Mouse (Mus musculus) limb, embryonic 11.5 days (tissue): ENCODE data around the gene Hils1. TPM values are rescaled to one million over a fixed set of nuclear protein-coding genes. Genes with fewer than 3 reads are reported as not detected.

Experiments used
- ATAC-seq: fragments of 200-750 bp; cut with Nextera tagmentation; 2 replicates; pipeline ENCODE4 v1.8.0; 2017; ENCODE audit warnings: low read depth; ENCODE audit not compliant: insufficient number of reproducible peaks, low FRiP score, low TSS enrichment
- DNase-seq: peaks from one replicate; pipeline ENCODE4 v3.0.0-alpha.2; 2015; ENCODE audit warnings: low spot score
- H3K27ac ChIP-seq: fragments of 300-500 bp; sonication (generic); replicated peaks from 2 replicates; pipeline ENCODE4 v1.5.1; 2014; ENCODE audit warnings: low read depth, mild to moderate bottlenecking, low read length
- H3K27me3 ChIP-seq: fragments of 300-500 bp; sonication (generic); 2 replicates; pipeline ENCODE4 v1.6.1; 2014; ENCODE audit warnings: mild to moderate bottlenecking, low read length, mixed read lengths; ENCODE audit not compliant: control insufficient read depth, insufficient read depth
- H3K36me3 ChIP-seq: fragments of 300-500 bp; sonication (generic); 2 replicates; pipeline ENCODE4 v1.6.1; 2014; ENCODE audit warnings: mild to moderate bottlenecking, low read length, moderate library complexity, mixed read lengths; ENCODE audit not compliant: control insufficient read depth, insufficient read depth
- H3K4me1 ChIP-seq: fragments of 300-500 bp; sonication (generic); 2 replicates; pipeline ENCODE4 v1.6.1; 2014; ENCODE audit warnings: low read length, mixed read lengths; ENCODE audit not compliant: control insufficient read depth, insufficient read depth
- H3K4me2 ChIP-seq: fragments of 300-500 bp; sonication (generic); 2 replicates; pipeline ENCODE4 v1.6.1; 2014; ENCODE audit warnings: low read depth, mild to moderate bottlenecking, moderate library complexity; ENCODE audit not compliant: severe bottlenecking
- H3K4me3 ChIP-seq: fragments of 300-500 bp; sonication (generic); 2 replicates; pipeline ENCODE4 v1.5.1; 2014; ENCODE audit warnings: low read depth, low read length
- H3K9ac ChIP-seq: fragments of 300-500 bp; sonication (generic); 2 replicates; pipeline ENCODE4 v1.6.1; 2014; ENCODE audit warnings: mild to moderate bottlenecking, low read length
- H3K9me3 ChIP-seq: fragments of 300-500 bp; sonication (generic); 2 replicates; pipeline ENCODE4 v1.6.1; 2016; ENCODE audit warnings: low read length; ENCODE audit not compliant: control insufficient read depth
- WGBS: fragments of 180-500 bp; shearing (Covaris S2); extraction: QIAGEN DNeasy Blood & Tissue Kit; methylation state at CpG from one replicate; pipeline ENCODE4 v1.1.7; 2014; 5-methylcytosine and 5-hydroxymethylcytosine counted together
- polyA plus RNA-seq: library from polyadenylated mRNA; unstranded; fragments of >200 nt; fragmentation: Nextera tagmentation; extraction: Ambion mirVana; gene quantifications from 2 replicates; pipeline ENCODE4 v1.2.1, GENCODE M21; 2014

Gene Hils1
- polyA plus RNA-seq, 1 experiment from 2014 or later = not detected

GRCm38 (mm10) chr11:94933584-94933983 lies 33.8 kb upstream of the Hils1 start:
- DNase-seq (peak; percentile 54), ATAC-seq (no peak)
- no peaks in the 10 kb centered on the region for H3K27me3 ChIP-seq
- H3K9ac ChIP-seq = no peak overlapping the region
- H3K36me3 ChIP-seq = no peaks in the 10 kb centered on the region
- 12% methylated on average over 8 of the region's 8 CpGs for WGBS
- H3K4me3 ChIP-seq = no peak overlapping the region
- H3K4me1 ChIP-seq = peaks cover 49% of the 10 kb centered on the region
- peak overlapping the region; percentile 71 for H3K27ac ChIP-seq
- H3K9me3 ChIP-seq = no peaks in the 10 kb centered on the region
- H3K4me2 ChIP-seq = no peak overlapping the region

DNA sequence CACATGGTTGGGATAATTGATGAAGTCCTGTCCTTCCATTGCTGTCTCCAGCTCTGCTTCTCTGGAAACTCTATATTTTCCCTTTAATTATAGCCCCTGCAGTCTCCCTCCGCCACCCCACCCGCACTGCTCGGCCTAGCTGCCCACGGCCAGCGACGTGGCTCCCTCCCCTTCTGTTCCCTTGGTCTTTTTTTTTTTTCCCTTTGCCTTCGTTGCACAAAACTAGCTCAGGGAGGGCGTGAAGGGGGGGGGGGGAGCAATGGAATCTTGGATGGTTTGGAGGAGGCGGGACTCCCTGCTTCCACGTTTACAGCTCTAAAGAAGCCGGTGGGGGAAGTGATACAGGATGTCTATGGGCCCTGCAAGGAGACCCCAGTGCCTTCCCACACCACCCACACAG lies 32.9 kb upstream of the Hils1 start:
- no peaks in the 10 kb centered on the region for H3K36me3 ChIP-seq
- no peak overlapping the region for H3K27ac ChIP-seq
- H3K9me3 ChIP-seq = no peaks in the 10 kb centered on the region
- no peak overlapping the region for H3K4me2 ChIP-seq
- H3K4me1 ChIP-seq = peaks cover 40% of the 10 kb centered on the region
- H3K4me3 ChIP-seq = no peak overlapping the region
- H3K27me3 ChIP-seq = no peaks in the 10 kb centered on the region
- 29% methylated on average over 11 of the region's 11 CpGs for WGBS
- ATAC-seq (no peak), DNase-seq (no peak)
- no peak overlapping the region for H3K9ac ChIP-seq

- H3K9ac ChIP-seq = peak within 1 kb of the TSS; percentile 32
- H3K4me3 ChIP-seq = peak within 1 kb of the TSS; percentile 43
- peak within 1 kb of the TSS; percentile 43; the same call in 1 of the 2 replicates for H3K27ac ChIP-seq
- peaks cover 3% of the 10 kb centered on the region for H3K36me3 ChIP-seq
- H3K27me3 ChIP-seq = no peaks in the 10 kb centered on the region
- H3K4me1 ChIP-seq = peaks cover 29% of the 10 kb centered on the region
- H3K9me3 ChIP-seq = no peaks in the 10 kb centered on the region
- 14% methylated on average over 19 of the region's 19 CpGs for WGBS
- DNase-seq = peak; percentile 62
- H3K4me2 ChIP-seq = peak within 1 kb of the TSS; percentile 79
- no peak; the same call in 1 of the 2 replicates for ATAC-seq
These were observed 31.3 kb upstream of the Hils1 start, which contains the start of gene Col1a1 for GRCm38 (mm10) chr11:94936045-94936444. Col1a1 (plus strand) TSS chr11:94936224.

- Histone ChIP-seq H3K4me1 (peaks cover 29% of the 10 kb centered on the region), H3K9me3 (no peaks in the 10 kb centered on the region), H3K36me3 (peaks cover 5% of the 10 kb centered on the region), H3K27ac (peak overlapping the region; percentile 43; the same call in 1 of the 2 replicates), H3K4me3 (peak overlapping the region; percentile 43), H3K9ac (peak overlapping the region; percentile 32; the same call in 1 of the 2 replicates), H3K27me3 (no peaks in the 10 kb centered on the region), H3K4me2 (peak overlapping the region; percentile 79)
- ATAC-seq = peak; percentile 76
- DNase-seq = peak; percentile 98
- 0% methylated on average over 17 of the region's 17 CpGs for WGBS
These were observed 30.5 kb upstream of the Hils1 start for GRCm38 (mm10) chr11:94936851-94937295.

- peaks cover 5% of the 10 kb centered on the region for H3K36me3 ChIP-seq
- no peaks in the 10 kb centered on the region for H3K27me3 ChIP-seq
- peak overlapping the region; percentile 43 for H3K4me3 ChIP-seq
- ATAC-seq = peak; percentile 65
- peak overlapping the region; percentile 44 for H3K9ac ChIP-seq
- peaks cover 29% of the 10 kb centered on the region for H3K4me1 ChIP-seq
- no peak overlapping the region for H3K27ac ChIP-seq
- H3K9me3 ChIP-seq = no peaks in the 10 kb centered on the region
- under 1% methylated on average over 18 of the region's 18 CpGs for WGBS
- peak overlapping the region; percentile 79 for H3K4me2 ChIP-seq
- no peak for DNase-seq
These were observed 30.0 kb upstream of the Hils1 start for GRCm38 (mm10) chr11:94937335-94937781.

GRCm38 (mm10) chr11:94937787-94938186 lies 29.6 kb upstream of the Hils1 start:
- Histone ChIP-seq H3K4me1 (peaks cover 29% of the 10 kb centered on the region), H3K9ac (peak overlapping the region; percentile 44)
- ATAC-seq = no peak

DNA sequence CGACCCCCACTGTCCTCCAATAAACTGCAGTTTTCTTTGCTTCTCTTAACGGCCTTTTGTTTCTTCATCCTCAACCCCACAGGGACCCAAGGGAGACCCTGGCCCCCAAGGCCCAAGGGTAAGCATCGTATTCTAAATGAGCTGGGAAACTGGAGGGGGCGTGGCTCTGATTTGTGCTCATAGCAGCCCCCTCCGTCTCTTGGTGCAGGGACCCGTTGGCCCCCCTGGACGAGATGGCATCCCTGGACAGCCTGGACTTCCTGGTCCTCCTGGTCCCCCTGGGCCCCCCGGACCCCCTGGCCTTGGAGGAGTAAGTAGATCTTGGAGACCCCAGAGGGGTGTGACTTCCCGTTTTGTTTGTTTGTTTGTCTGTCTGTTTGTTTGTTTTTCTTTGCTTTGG lies 29.1 kb upstream of the Hils1 start:
- Histone ChIP-seq H3K27ac (no peak overlapping the region), H3K4me2 (peak overlapping the region; percentile 79), H3K4me3 (peak overlapping the region; percentile 43; the same call in 1 of the 2 replicates), H3K27me3 (no peaks in the 10 kb centered on the region), H3K9ac (no peak overlapping the region), H3K9me3 (no peaks in the 10 kb centered on the region), H3K4me1 (peaks cover 24% of the 10 kb centered on the region), H3K36me3 (peaks cover 5% of the 10 kb centered on the region)
- 36% methylated on average over 9 of the region's 9 CpGs for WGBS
- DNase-seq (no peak), ATAC-seq (no peak)

More at GRCm38 (mm10) chr11:94937787-94938186, 29.6 kb upstream of the Hils1 start:
- H3K27me3 ChIP-seq = no peaks in the 10 kb centered on the region
- H3K4me3 ChIP-seq = peak overlapping the region; percentile 43
- peaks cover 5% of the 10 kb centered on the region for H3K36me3 ChIP-seq
- WGBS = 6% methylated on average over 15 of the region's 15 CpGs
- no peak overlapping the region for H3K27ac ChIP-seq
- DNase-seq = peak; percentile 34
- peak overlapping the region; percentile 79 for H3K4me2 ChIP-seq
- H3K9me3 ChIP-seq = no peaks in the 10 kb centered on the region

DNA sequence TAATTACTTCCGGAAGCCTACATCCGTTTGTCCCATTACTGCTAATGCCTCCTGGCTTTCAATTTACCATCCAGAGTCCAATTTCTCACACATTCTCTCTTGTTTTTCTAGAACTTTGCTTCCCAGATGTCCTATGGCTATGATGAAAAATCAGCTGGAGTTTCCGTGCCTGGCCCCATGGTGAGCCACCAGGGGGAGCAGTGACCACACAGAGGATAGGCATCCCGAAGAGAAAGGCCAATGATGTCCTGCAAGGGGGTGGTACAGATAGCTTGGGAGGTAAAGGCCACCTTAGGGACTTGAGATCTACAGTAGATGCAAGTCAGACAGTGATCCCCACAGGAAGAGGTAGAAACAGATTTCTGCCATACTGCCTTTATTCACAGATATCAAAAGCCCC lies 28.1 kb upstream of the Hils1 start:
- no peak overlapping the region for H3K9ac ChIP-seq
- H3K27me3 ChIP-seq = no peaks in the 10 kb centered on the region
- H3K4me2 ChIP-seq = no peak overlapping the region
- ATAC-seq (no peak), DNase-seq (peak; percentile 84)
- H3K4me3 ChIP-seq = no peak overlapping the region
- no peaks in the 10 kb centered on the region for H3K9me3 ChIP-seq
- WGBS = 18% methylated on average over 4 of the region's 4 CpGs
- peaks cover 8% of the 10 kb centered on the region for H3K36me3 ChIP-seq
- no peak overlapping the region for H3K27ac ChIP-seq
- H3K4me1 ChIP-seq = peaks cover 14% of the 10 kb centered on the region

DNA sequence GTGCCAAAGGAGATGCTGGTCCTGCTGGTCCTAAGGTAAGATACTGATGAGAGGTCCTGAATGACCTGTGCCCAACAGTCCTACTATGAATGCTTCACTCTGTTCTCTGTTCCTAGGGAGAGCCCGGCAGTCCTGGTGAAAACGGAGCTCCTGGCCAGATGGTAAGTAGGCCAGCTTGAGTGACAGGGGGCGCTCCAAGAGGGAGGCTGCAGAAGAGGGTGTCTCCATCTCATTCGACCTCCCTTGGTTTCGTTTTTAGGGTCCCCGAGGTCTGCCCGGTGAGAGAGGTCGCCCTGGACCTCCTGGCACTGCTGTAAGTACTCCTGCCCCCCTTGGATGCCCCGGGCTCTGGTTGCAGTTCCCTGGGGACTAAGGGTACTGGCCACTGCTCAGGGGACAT lies 26.3 kb upstream of the Hils1 start:
- no peak for ATAC-seq
- Histone ChIP-seq H3K4me1 (peaks cover 7% of the 10 kb centered on the region; the same call in 1 of the 2 replicates), H3K36me3 (peaks cover 8% of the 10 kb centered on the region), H3K4me3 (no peak overlapping the region), H3K27ac (no peak overlapping the region), H3K9ac (no peak overlapping the region), H3K27me3 (no peaks in the 10 kb centered on the region), H3K9me3 (no peaks in the 10 kb centered on the region), H3K4me2 (no peak overlapping the region)
- no peak for DNase-seq
- 43% methylated on average over 9 of the region's 9 CpGs for WGBS
